ENCODE assay signal across 8 mouse cellular contexts in genomic region chr9:114731871-114732682, GRCm38 (mm10). TPM values are rescaled to one million over a fixed set of nuclear protein-coding genes. Genes with fewer than 3 reads are reported as not detected.
DNase-seq lines count a peak whose midpoint lies in the region; ATAC-seq and TF ChIP-seq lines count a peak whose summit lies in the region.

No protein-coding gene starts in this region.

- H3K4me2 ChIP-seq in forebrain, embryonic 13.5 days, result peak overlapping the region; percentile 79
- H3K4me2 ChIP-seq in liver, embryonic 14.5 days (ENCODE audit: low read depth), result peak overlapping the region; percentile 96

- no peaks in the 10 kb centered on the region for H3K27me3 ChIP-seq in heart, adult 2 months (ENCODE audit: control insufficient read depth, insufficient read depth, low read length)
- H3K27me3 ChIP-seq in E14TG2a.4 (ENCODE audit: insufficient read depth, low read length), result no peaks in the 10 kb centered on the region
- no peaks in the 10 kb centered on the region for H3K27me3 ChIP-seq in forebrain, embryonic 13.5 days
- no peaks in the 10 kb centered on the region for H3K27me3 ChIP-seq in liver, embryonic 14.5 days (ENCODE audit: control insufficient read depth, insufficient read depth, low read length)
- no peaks in the 10 kb centered on the region for H3K27me3 ChIP-seq in splenic B cell, adult 2 months (ENCODE audit: control insufficient read depth, insufficient read depth, low read length, poor library complexity, severe bottlenecking)

- peaks cover 15% of the 10 kb centered on the region for H3K36me3 ChIP-seq in heart, adult 2 months (ENCODE audit: control insufficient read depth, insufficient read depth, low read length)
- peaks cover 22% of the 10 kb centered on the region for H3K36me3 ChIP-seq in E14TG2a.4 (ENCODE audit: insufficient read depth, low read length)
- H3K36me3 ChIP-seq in forebrain, embryonic 13.5 days (ENCODE audit: poor library complexity, severe bottlenecking), result no peaks in the 10 kb centered on the region
- H3K36me3 ChIP-seq in liver, embryonic 14.5 days (replicated peaks; ENCODE audit: control insufficient read depth, insufficient read depth, low read depth), result no peaks in the 10 kb centered on the region
- H3K36me3 ChIP-seq in splenic B cell, adult 2 months (ENCODE audit: control insufficient read depth, insufficient read depth, low read length, poor library complexity, severe bottlenecking), result peaks cover 2% of the 10 kb centered on the region

- peak overlapping the region; percentile 87 for H3K27ac ChIP-seq in heart, adult 2 months
- no peak overlapping the region for H3K27ac ChIP-seq in forebrain, embryonic 13.5 days
- peak overlapping the region; percentile 89 for H3K27ac ChIP-seq in liver, embryonic 14.5 days

- peaks cover 1% of the 10 kb centered on the region; the same call in 1 of the 2 replicates for H3K79me2 ChIP-seq in heart, adult 2 months (replicated peaks; ENCODE audit: control insufficient read depth, insufficient read depth, low read length)

- H3K4me1 ChIP-seq in heart, adult 2 months (ENCODE audit: control insufficient read depth, insufficient read depth, low read length), result peaks cover 18% of the 10 kb centered on the region
- H3K4me1 ChIP-seq in E14TG2a.4 (replicated peaks; ENCODE audit: low read depth, low read length), result peaks cover 78% of the 10 kb centered on the region
- H3K4me1 ChIP-seq in forebrain, embryonic 13.5 days, result peaks cover 25% of the 10 kb centered on the region
- peaks cover 31 to 40% of the 10 kb centered on the region in 2 experiments for H3K4me1 ChIP-seq in liver, embryonic 14.5 days (replicated peaks; ENCODE audit: control insufficient read depth in 2 of 2, insufficient read depth in 2 of 2, low read length in 1 of 2)

- H3K9me3 ChIP-seq in E14TG2a.4 (ENCODE audit: low read length), result no peaks in the 10 kb centered on the region
- no peaks in the 10 kb centered on the region for H3K9me3 ChIP-seq in forebrain, embryonic 13.5 days (replicated peaks)
- H3K9me3 ChIP-seq in liver, embryonic 14.5 days (ENCODE audit: control insufficient read depth, low read length), result no peaks in the 10 kb centered on the region

- H3K9ac ChIP-seq in heart, adult 2 months (ENCODE audit: low read depth, low read length), result peak overlapping the region; percentile 91
- peak overlapping the region; percentile 91 for H3K9ac ChIP-seq in forebrain, embryonic 13.5 days
- peak overlapping the region; percentile 88 for H3K9ac ChIP-seq in liver, embryonic 14.5 days (replicated peaks)

- DNase-seq in heart, adult 2 months, result peak in 1 of 2 experiments; percentile 23
- no peak for DNase-seq in heart, adult 8-10 months (ENCODE audit: low spot score)
- DNase-seq in liver, embryonic 14.5 days (ENCODE audit: low read depth in 3 of 3, low spot score in 3 of 3), result no peak
- peak; percentile 63 for DNase-seq in splenic B cell, adult 2 months (ENCODE audit: low read depth, low spot score)
- no peak for DNase-seq in frontal cortex, postnatal 10 days (ENCODE audit: low spot score in 2 of 2)
- DNase-seq in right cerebral cortex, postnatal 14 days, result no peak

- no peak for TF ChIP-seq EP300 in heart, adult 2 months (IDR thresholded peaks at IDR 0.05; ENCODE audit: insufficient read depth, low read depth, low read length)
- TF ChIP-seq EP300 in liver, embryonic 14.5 days (IDR thresholded peaks at IDR 0.05; ENCODE audit: low read depth), result no peak

- H3K4me3 ChIP-seq in heart, adult 2 months, result peak overlapping the region; percentile 88
- peak overlapping the region; percentile 96 for H3K4me3 ChIP-seq in E14TG2a.4 (replicated peaks; ENCODE audit: low read length)
- peak overlapping the region; percentile 81 for H3K4me3 ChIP-seq in forebrain, embryonic 13.5 days
- peak overlapping the region; percentile 84 to 96 for H3K4me3 ChIP-seq in liver, embryonic 14.5 days (ENCODE audit: insufficient read depth in 1 of 2, low read depth in 2 of 2, low read length in 2 of 2)

- intact Hi-C loops in heart, adult 2 months (cut with DNase I), result loop anchor here (1.0 kb wide), 1 partner anchor 44 kb away; the partner anchor contains the start of gene Dync1li1

- no peak for TF ChIP-seq POLR2A in heart, adult 2 months (IDR thresholded peaks at IDR 0.05; ENCODE audit: insufficient read depth, low read depth, low read length)

- WGBS in heart, adult 2 months, result 52% methylated on average over 12 of the region's 12 CpGs
- 72% methylated on average over 12 of the region's 12 CpGs for WGBS in forebrain, embryonic 13.5 days
- 33% methylated on average over 12 of the region's 12 CpGs for WGBS in liver, embryonic 14.5 days (ENCODE audit: insufficient replicate concordance)

- no peak for ATAC-seq in forebrain, embryonic 13.5 days
- ATAC-seq in liver, embryonic 14.5 days (ENCODE audit: insufficient read depth), result no peak

- no peak for TF ChIP-seq CTCF in heart, adult 2 months (IDR thresholded peaks at IDR 0.05)
- no peak for TF ChIP-seq CTCF in E14TG2a.4 (conservative IDR thresholded peaks at IDR 0.05; ENCODE audit: low read length)
- no peak for TF ChIP-seq CTCF in liver, embryonic 14.5 days (IDR thresholded peaks at IDR 0.05; ENCODE audit: low read depth)

RNA-seq across cellular contexts. Expression of gene Cmtm6, which starts 1.2 kb away (rescaled TPM):
- 10 to 100 TPM; 21.0 to 25.8 TPM for total RNA-seq in heart, adult 2 months (2021)
- 17.9 and 38.0 TPM in 2 replicates for polyA plus RNA-seq in heart, adult 2 months (2012; rRNA removed)
- total RNA-seq in heart, adult 8-10 months (2022), result 10 to 100 TPM; 16.1 to 23.8 (median 19.3) TPM
- polyA plus RNA-seq in forebrain, embryonic 13.5 days (2015; fragmentation: Nextera tagmentation; extraction: Ambion mirVana), result 23.3 and 23.6 TPM in 2 replicates
- 8.7 and 10.8 TPM in 2 replicates for polyA plus RNA-seq in liver, embryonic 14.5 days (2012; rRNA removed)
- 20.1 and 24.2 TPM in 2 replicates for polyA plus RNA-seq in liver, embryonic 14.5 days (2014; fragmentation: Nextera tagmentation; extraction: Ambion mirVana)

RNA-seq across cellular contexts. Expression of gene Dync1li1, which starts 43.5 kb away (rescaled TPM):
- 10 to 100 TPM; 64.3 to 68.2 TPM for total RNA-seq in heart, adult 2 months (2021)
- 22.4 and 32.6 TPM in 2 replicates for polyA plus RNA-seq in heart, adult 2 months (2012; rRNA removed)
- 10 to 100 TPM; 57.3 to 70.2 (median 66.2) TPM for total RNA-seq in heart, adult 8-10 months (2022)
- polyA plus RNA-seq in forebrain, embryonic 13.5 days (2015; fragmentation: Nextera tagmentation; extraction: Ambion mirVana), result 100 and 108 TPM in 2 replicates
- 5.0 and 10.3 TPM in 2 replicates for polyA plus RNA-seq in liver, embryonic 14.5 days (2012; rRNA removed)
- polyA plus RNA-seq in liver, embryonic 14.5 days (2014; fragmentation: Nextera tagmentation; extraction: Ambion mirVana), result 10.8 and 11.5 TPM in 2 replicates

RNA-seq across cellular contexts. Expression of gene Cmtm7, which starts 49.6 kb away (rescaled TPM):
- 10 to 100 TPM; 11.5 to 12.6 TPM for total RNA-seq in heart, adult 2 months (2021)
- polyA plus RNA-seq in heart, adult 2 months (2012; rRNA removed), result 46.6 and 60.2 TPM in 2 replicates
- total RNA-seq in heart, adult 8-10 months (2022), result 10 to 100 TPM; 10.5 to 16.6 (median 12.6) TPM
- 25.7 and 28.5 TPM in 2 replicates for polyA plus RNA-seq in forebrain, embryonic 13.5 days (2015; fragmentation: Nextera tagmentation; extraction: Ambion mirVana)
- 36.7 and 52.9 TPM in 2 replicates for polyA plus RNA-seq in liver, embryonic 14.5 days (2012; rRNA removed)
- polyA plus RNA-seq in liver, embryonic 14.5 days (2014; fragmentation: Nextera tagmentation; extraction: Ambion mirVana), result 43.5 and 49.5 TPM in 2 replicates
